In genomic region chr9:107551890-107552355, GRCm38 (mm10) we compare ENCODE assay signal across 8 mouse cellular contexts. TPM values are rescaled to one million over a fixed set of nuclear protein-coding genes. Genes with fewer than 3 reads are reported as not detected.
A peak's percentile ranks its signal among the peaks of the same experiment; 100 is the strongest.
DNase-seq lines count a peak whose midpoint lies in the region; ATAC-seq and TF ChIP-seq lines count a peak whose summit lies in the region.

No protein-coding gene starts in this region.

- peak overlapping the region; percentile 74 for H3K9ac ChIP-seq in lung, embryonic 15.5 days
- H3K9ac ChIP-seq in intestine, postnatal 0 days (ENCODE audit: low read depth, low read length) = peak overlapping the region; percentile 50
- H3K9ac ChIP-seq in neural tube, embryonic 15.5 days (replicated peaks) = peak overlapping the region; percentile 45; the same call in 1 of the 2 replicates

- TF ChIP-seq CTCF in embryonic fibroblast, embryonic 13.5 days (IDR thresholded peaks at IDR 0.05; ENCODE audit: borderline replicate concordance, insufficient read depth, low read length) = no peak
- no peak for TF ChIP-seq CTCF in intestine, postnatal 0 days (IDR thresholded peaks at IDR 0.05; ENCODE audit: low read depth)

- H3K4me2 ChIP-seq in lung, embryonic 15.5 days = peak overlapping the region; percentile 96
- peak overlapping the region; percentile 86 for H3K4me2 ChIP-seq in intestine, postnatal 0 days (replicated peaks; ENCODE audit: low read depth)
- H3K4me2 ChIP-seq in neural tube, embryonic 15.5 days = peak overlapping the region; percentile 89

- peak overlapping the region; percentile 53 for H3K4me3 ChIP-seq in lung, embryonic 15.5 days
- H3K4me3 ChIP-seq in embryonic fibroblast, embryonic 13.5 days (ENCODE audit: insufficient read depth, low read length) = peak overlapping the region; percentile 62
- H3K4me3 ChIP-seq in intestine, postnatal 0 days (ENCODE audit: low read depth, low read length) = peak overlapping the region; percentile 41
- peak overlapping the region; percentile 36 for H3K4me3 ChIP-seq in neural tube, embryonic 15.5 days (replicated peaks)

- 0 out of 2 replicates have a peak, but pooled peaks cover 2% of the 10 kb centered on the region for H3K36me3 ChIP-seq in lung, embryonic 15.5 days
- H3K36me3 ChIP-seq in intestine, postnatal 0 days (ENCODE audit: control insufficient read depth, insufficient read depth) = no peaks in the 10 kb centered on the region; the same call in 1 of the 2 replicates
- no peaks in the 10 kb centered on the region; the same call in 1 of the 2 replicates for H3K36me3 ChIP-seq in neural tube, embryonic 15.5 days

- no peak for ATAC-seq in lung, embryonic 15.5 days (ENCODE audit: borderline replicate concordance, extremely low read depth, low FRiP score, low TSS enrichment)
- no peak for ATAC-seq in intestine, postnatal 0 days
- ATAC-seq in neural tube, embryonic 15.5 days (ENCODE audit: low FRiP score) = no peak

- no peaks in the 10 kb centered on the region for H3K27me3 ChIP-seq in lung, embryonic 15.5 days
- no peaks in the 10 kb centered on the region for H3K27me3 ChIP-seq in intestine, postnatal 0 days (replicated peaks; ENCODE audit: control insufficient read depth, insufficient read depth, low read length)
- H3K27me3 ChIP-seq in neural tube, embryonic 15.5 days (replicated peaks) = peaks cover 50% of the 10 kb centered on the region

- no peaks in the 10 kb centered on the region for H3K9me3 ChIP-seq in lung, embryonic 15.5 days
- H3K9me3 ChIP-seq in intestine, postnatal 0 days (ENCODE audit: control insufficient read depth) = no peaks in the 10 kb centered on the region
- H3K9me3 ChIP-seq in neural tube, embryonic 15.5 days (replicated peaks) = no peaks in the 10 kb centered on the region

- no peak for DNase-seq in lung, postnatal 25 days (ENCODE audit: low spot score)
- DNase-seq in cerebellum, adult 18-20 months = no peak
- DNase-seq in gastrocnemius, adult 8-10 months (ENCODE audit: low spot score in 2 of 2) = no peak
- no peak for DNase-seq in adrenal gland, adult (ENCODE audit: inconsistent age in 2 of 2, low spot score in 1 of 2)

- TF ChIP-seq POLR2A in embryonic fibroblast, embryonic 13.5 days (IDR thresholded peaks at IDR 0.05; ENCODE audit: low read depth, low read length) = peak; percentile 72

- peaks cover 64% of the 10 kb centered on the region for H3K4me1 ChIP-seq in lung, embryonic 15.5 days
- peaks cover 5% of the 10 kb centered on the region; the same call in 1 of the 2 replicates for H3K4me1 ChIP-seq in embryonic fibroblast, embryonic 13.5 days (ENCODE audit: control insufficient read depth, insufficient read depth, low read length)
- H3K4me1 ChIP-seq in intestine, postnatal 0 days (replicated peaks; ENCODE audit: control insufficient read depth, insufficient read depth, low read length) = peaks cover 17% of the 10 kb centered on the region
- H3K4me1 ChIP-seq in neural tube, embryonic 15.5 days = peaks cover 61% of the 10 kb centered on the region

- 4% methylated on average over 8 of the region's 8 CpGs for WGBS in lung, embryonic 15.5 days
- 21% methylated on average over 8 of the region's 8 CpGs for WGBS in intestine, postnatal 0 days
- WGBS in neural tube, embryonic 15.5 days = 14% methylated on average over 8 of the region's 8 CpGs

- peak overlapping the region; percentile 65 for H3K27ac ChIP-seq in lung, embryonic 15.5 days
- peak overlapping the region; percentile 27 for H3K27ac ChIP-seq in embryonic fibroblast, embryonic 13.5 days (ENCODE audit: insufficient read depth, low read length)
- peak overlapping the region; percentile 66; the same call in 1 of the 2 replicates for H3K27ac ChIP-seq in intestine, postnatal 0 days (ENCODE audit: low read depth, low read length)
- H3K27ac ChIP-seq in neural tube, embryonic 15.5 days (replicated peaks) = 0 out of 2 replicates have a peak overlapping the region, but pooled peaks have one; percentile 38

RNA-seq across cellular contexts. Expression of gene Rassf1, which starts 0.6 kb away (rescaled TPM):
- 57.7 and 64.1 TPM in 2 replicates for polyA plus RNA-seq in lung, embryonic 15.5 days (2015; fragmentation: Nextera tagmentation; extraction: Ambion mirVana)
- 72.6 and 86.5 TPM in 2 replicates for polyA plus RNA-seq in embryonic fibroblast, embryonic 13.5 days (2011; ENCODE audit: insufficient read length, low read depth, missing spikeins)
- polyA plus RNA-seq in intestine, postnatal 0 days (2015; fragmentation: Nextera tagmentation; extraction: Ambion mirVana) = 44.3 and 48.0 TPM in 2 replicates
- 41.2 and 46.1 TPM in 2 replicates for polyA plus RNA-seq in neural tube, embryonic 15.5 days (2015; fragmentation: Nextera tagmentation; extraction: Ambion mirVana)
- total RNA-seq in gastrocnemius, adult 8-10 months (2022) = 10 to 100 TPM in 3 of 4 experiments, 1 to 10 TPM in 1; 9.3 to 14.4 (median 11.9) TPM

RNA-seq across cellular contexts. Expression of gene Zmynd10, which starts 4.8 kb away (rescaled TPM):
- polyA plus RNA-seq in lung, embryonic 15.5 days (2015; fragmentation: Nextera tagmentation; extraction: Ambion mirVana) = 6.8 TPM in 2 replicates
- polyA plus RNA-seq in embryonic fibroblast, embryonic 13.5 days (2011; ENCODE audit: insufficient read length, low read depth, missing spikeins) = 0.79 TPM in 1 of 2 replicates, not detected in the other
- polyA plus RNA-seq in intestine, postnatal 0 days (2015; fragmentation: Nextera tagmentation; extraction: Ambion mirVana) = 4.0 and 5.0 TPM in 2 replicates
- polyA plus RNA-seq in neural tube, embryonic 15.5 days (2015; fragmentation: Nextera tagmentation; extraction: Ambion mirVana) = 1.6 and 2.6 TPM in 2 replicates
- under 1 TPM in 1 of 4 experiments, not detected in 3; 0.22 TPM for total RNA-seq in gastrocnemius, adult 8-10 months (2022)

RNA-seq across cellular contexts. Expression of gene Nprl2, which starts 9.9 kb away (rescaled TPM):
- polyA plus RNA-seq in lung, embryonic 15.5 days (2015; fragmentation: Nextera tagmentation; extraction: Ambion mirVana) = 39.2 and 42.2 TPM in 2 replicates
- polyA plus RNA-seq in embryonic fibroblast, embryonic 13.5 days (2011; ENCODE audit: insufficient read length, low read depth, missing spikeins) = 16.7 and 18.9 TPM in 2 replicates
- polyA plus RNA-seq in intestine, postnatal 0 days (2015; fragmentation: Nextera tagmentation; extraction: Ambion mirVana) = 20.0 and 20.7 TPM in 2 replicates
- polyA plus RNA-seq in neural tube, embryonic 15.5 days (2015; fragmentation: Nextera tagmentation; extraction: Ambion mirVana) = 67.5 and 77.9 TPM in 2 replicates
- total RNA-seq in gastrocnemius, adult 8-10 months (2022) = 10 to 100 TPM; 10.4 to 13.4 (median 11.0) TPM

RNA-seq across cellular contexts. Expression of gene Cyb561d2, which starts 9.9 kb away (rescaled TPM):
- polyA plus RNA-seq in lung, embryonic 15.5 days (2015; fragmentation: Nextera tagmentation; extraction: Ambion mirVana) = 26.0 and 28.4 TPM in 2 replicates
- 14.4 and 18.3 TPM in 2 replicates for polyA plus RNA-seq in embryonic fibroblast, embryonic 13.5 days (2011; ENCODE audit: insufficient read length, low read depth, missing spikeins)
- 36.3 and 38.9 TPM in 2 replicates for polyA plus RNA-seq in intestine, postnatal 0 days (2015; fragmentation: Nextera tagmentation; extraction: Ambion mirVana)
- 46.9 and 53.9 TPM in 2 replicates for polyA plus RNA-seq in neural tube, embryonic 15.5 days (2015; fragmentation: Nextera tagmentation; extraction: Ambion mirVana)
- total RNA-seq in gastrocnemius, adult 8-10 months (2022) = 1 to 10 TPM; 3.5 to 4.9 (median 4.2) TPM

RNA-seq across cellular contexts. Expression of gene Tusc2, which starts 11.1 kb away (rescaled TPM):
- polyA plus RNA-seq in lung, embryonic 15.5 days (2015; fragmentation: Nextera tagmentation; extraction: Ambion mirVana) = 37.7 and 39.7 TPM in 2 replicates
- 14.5 and 15.6 TPM in 2 replicates for polyA plus RNA-seq in embryonic fibroblast, embryonic 13.5 days (2011; ENCODE audit: insufficient read length, low read depth, missing spikeins)
- polyA plus RNA-seq in intestine, postnatal 0 days (2015; fragmentation: Nextera tagmentation; extraction: Ambion mirVana) = 38.7 and 41.6 TPM in 2 replicates
- 112 and 125 TPM in 2 replicates for polyA plus RNA-seq in neural tube, embryonic 15.5 days (2015; fragmentation: Nextera tagmentation; extraction: Ambion mirVana)
- 10 to 100 TPM; 44.6 to 54.5 (median 46.9) TPM for total RNA-seq in gastrocnemius, adult 8-10 months (2022)
